Mouse (Mus musculus) MEL (cell line): ENCODE data around the gene Ldhc. TPM values are rescaled to one million over a fixed set of nuclear protein-coding genes. Genes with fewer than 3 reads are reported as not detected.

ENCODE experiments used
- DNase-seq: peaks from one replicate; pipeline ENCODE4 v3.0.0; 2011; ENCODE audit warnings: low read depth, low spot score
- H3K27ac ChIP-seq: 2 replicates; pipeline ENCODE4 v1.5.1; 2012; ENCODE audit warnings: low read depth, mild to moderate bottlenecking, control low read depth, low read length, moderate library complexity; ENCODE audit not compliant: control insufficient read depth
- H3K27me3 ChIP-seq, 2 experiments: fragments of 150-350 bp in 1 of 2; sonication (generic) in 1 of 2; 2 replicates each; pipeline ENCODE4 v1.6.1; 2012; ENCODE audit warnings: low read length in 2 of 2, mild to moderate bottlenecking in 2 of 2, improper control_type of control experiment in 1 of 2, moderate library complexity in 1 of 2; ENCODE audit not compliant: insufficient read depth in 2 of 2, control insufficient read depth in 1 of 2
- H3K36me3 ChIP-seq, 2 experiments: 2 replicates each; pipeline ENCODE4 v1.6.1; 2012 to 2014; ENCODE audit warnings: low read length in 2 of 2, improper control_type of control experiment in 1 of 2, inconsistent platforms in 1 of 2, mild to moderate bottlenecking in 1 of 2; ENCODE audit not compliant: insufficient read depth in 2 of 2, control insufficient read depth in 1 of 2
- H3K4me1 ChIP-seq, 2 experiments: fragments of 150-350 bp in 1 of 2; sonication (generic) in 1 of 2; 2 replicates each; pipeline ENCODE4 v1.6.1; 2012; ENCODE audit warnings: low read length in 2 of 2, improper control_type of control experiment in 1 of 2, mild to moderate bottlenecking in 1 of 2; ENCODE audit not compliant: insufficient read depth in 2 of 2, control insufficient read depth in 1 of 2
- H3K4me3 ChIP-seq, 2 experiments: fragments of 150-350 bp in 1 of 2; sonication (generic) in 1 of 2; 2 replicates each; pipeline ENCODE4 v1.5.1; 2012; ENCODE audit warnings: low read depth in 2 of 2, low read length in 2 of 2, mild to moderate bottlenecking in 2 of 2, moderate library complexity in 2 of 2, control low read depth in 1 of 2, improper control_type of control experiment in 1 of 2; ENCODE audit not compliant: control insufficient read depth in 1 of 2, insufficient read depth in 1 of 2
- H3K79me2 ChIP-seq: 2 replicates; pipeline ENCODE4 v1.6.1; 2012; ENCODE audit warnings: mild to moderate bottlenecking, low read length, moderate library complexity; ENCODE audit not compliant: control insufficient read depth, poor library complexity, insufficient read depth
- H3K9ac ChIP-seq: 2 replicates; pipeline ENCODE4 v1.6.1; 2012; ENCODE audit warnings: low read depth, mild to moderate bottlenecking, control low read depth, low read length, moderate library complexity; ENCODE audit not compliant: control insufficient read depth, poor library complexity, severe bottlenecking
- H3K9me3 ChIP-seq: fragments of 150-350 bp; sonication (generic); replicated peaks from 2 replicates; pipeline ENCODE4 v1.6.1; 2012; ENCODE audit warnings: mild to moderate bottlenecking, low read length, improper control_type of control experiment, moderate library complexity; ENCODE audit not compliant: insufficient read depth
- CHD1 ChIP-seq: IDR thresholded peaks from 2 replicates; pipeline ENCODE4 v1.6.1; 2012; ENCODE audit warnings: low read depth, mild to moderate bottlenecking, inconsistent platforms, low read length, improper control_type of control experiment
- CHD2 ChIP-seq: IDR thresholded peaks from 2 replicates; pipeline ENCODE4 v1.6.1; 2011; ENCODE audit warnings: low read length, improper control_type of control experiment
- E2F4 ChIP-seq: IDR thresholded peaks from 2 replicates; pipeline ENCODE4 v1.6.1; 2011; ENCODE audit warnings: low read depth, low read length, improper control_type of control experiment, borderline replicate concordance
- ELF1 ChIP-seq: IDR thresholded peaks from 2 replicates; pipeline ENCODE4 v1.6.1; 2014; ENCODE audit warnings: low read depth, mild to moderate bottlenecking, inconsistent platforms, low read length, improper control_type of control experiment, moderate library complexity
- ETS1 ChIP-seq: IDR thresholded peaks from 2 replicates; pipeline ENCODE4 v1.6.1; 2012; ENCODE audit warnings: low read depth, mild to moderate bottlenecking, inconsistent platforms, low read length, improper control_type of control experiment, moderate library complexity
- GABPA ChIP-seq: IDR thresholded peaks from 2 replicates; pipeline ENCODE4 v1.6.1; 2012; ENCODE audit warnings: low read depth, mild to moderate bottlenecking, inconsistent platforms, low read length, improper control_type of control experiment, moderate library complexity
- HCFC1 ChIP-seq: IDR thresholded peaks from 2 replicates; pipeline ENCODE4 v1.6.1; 2012; ENCODE audit warnings: low read depth, mild to moderate bottlenecking, inconsistent platforms, low read length, improper control_type of control experiment, moderate library complexity
- KAT2A ChIP-seq: conservative IDR thresholded peaks from 2 replicates; pipeline ENCODE4 v1.6.1; 2012; ENCODE audit warnings: low read depth, low read length, improper control_type of control experiment, inconsistent platforms
- MAX ChIP-seq: IDR thresholded peaks from 2 replicates; pipeline ENCODE4 v1.6.1; 2011; ENCODE audit warnings: low read length, improper control_type of control experiment
- MAZ ChIP-seq: IDR thresholded peaks from 2 replicates; pipeline ENCODE4 v1.6.1; 2012; ENCODE audit warnings: low read depth, mild to moderate bottlenecking, inconsistent platforms, low read length, improper control_type of control experiment
- MEF2A ChIP-seq: IDR thresholded peaks from 2 replicates; pipeline ENCODE4 v1.6.1; 2014; ENCODE audit warnings: low read depth, mild to moderate bottlenecking, inconsistent platforms, low read length, improper control_type of control experiment; ENCODE audit not compliant: poor library complexity, insufficient replicate concordance, severe bottlenecking; ENCODE audit errors: extremely low read depth
- MXI1 ChIP-seq: IDR thresholded peaks from 2 replicates; pipeline ENCODE4 v1.6.1; 2011; ENCODE audit warnings: mild to moderate bottlenecking, low read depth, low read length, improper control_type of control experiment
- MYB ChIP-seq: IDR thresholded peaks from 2 replicates; pipeline ENCODE4 v1.6.1; 2011; ENCODE audit warnings: mild to moderate bottlenecking, low read depth, low read length, improper control_type of control experiment
- MYC ChIP-seq: IDR thresholded peaks from 2 replicates; pipeline ENCODE4 v1.6.1; 2011; ENCODE audit warnings: low read depth, mild to moderate bottlenecking, low read length, improper control_type of control experiment, moderate library complexity
- NELFE ChIP-seq: IDR thresholded peaks from 2 replicates; pipeline ENCODE4 v1.6.1; 2011; ENCODE audit warnings: low read depth, low read length, improper control_type of control experiment
- NRF1 ChIP-seq: IDR thresholded peaks from 2 replicates; pipeline ENCODE4 v1.6.1; 2014; ENCODE audit warnings: low read depth, mild to moderate bottlenecking, inconsistent platforms, low read length, improper control_type of control experiment, moderate library complexity; ENCODE audit not compliant: poor library complexity, insufficient read depth, severe bottlenecking
- POLR2A ChIP-seq, 2 experiments: IDR thresholded peaks; 2 replicates each; pipeline ENCODE4 v1.6.1; 2011 to 2012; ENCODE audit warnings: low read length in 2 of 2, mild to moderate bottlenecking in 2 of 2, control low read depth in 1 of 2, improper control_type of control experiment in 1 of 2, low read depth in 1 of 2, moderate library complexity in 1 of 2; ENCODE audit not compliant: control insufficient read depth in 1 of 2, insufficient read depth in 1 of 2, poor library complexity in 1 of 2
- POLR2AphosphoS2 ChIP-seq: IDR thresholded peaks from 2 replicates; pipeline ENCODE4 v1.6.1; 2011; ENCODE audit warnings: low read length, improper control_type of control experiment
- RAD21 ChIP-seq: IDR thresholded peaks from 2 replicates; pipeline ENCODE4 v1.6.1; 2011; ENCODE audit warnings: mild to moderate bottlenecking, low read depth, low read length, improper control_type of control experiment
- RCOR1 ChIP-seq: IDR thresholded peaks from 2 replicates; pipeline ENCODE4 v1.6.1; 2012; ENCODE audit warnings: low read depth, mild to moderate bottlenecking, inconsistent platforms, low read length, improper control_type of control experiment
- SIN3A ChIP-seq: IDR thresholded peaks from 2 replicates; pipeline ENCODE4 v1.6.1; 2012; ENCODE audit warnings: low read length, improper control_type of control experiment, inconsistent platforms
- TBP ChIP-seq: IDR thresholded peaks from 2 replicates; pipeline ENCODE4 v1.8.0; 2011; ENCODE audit warnings: low read depth, low read length, improper control_type of control experiment
- TCF12 ChIP-seq: IDR thresholded peaks from 2 replicates; pipeline ENCODE4 v1.6.1; 2014; ENCODE audit warnings: low read depth, mild to moderate bottlenecking, inconsistent platforms, low read length, improper control_type of control experiment, moderate library complexity
- USF1 ChIP-seq: IDR thresholded peaks from 2 replicates; pipeline ENCODE4 v1.6.1; 2014; ENCODE audit warnings: low read depth, mild to moderate bottlenecking, inconsistent platforms, low read length, improper control_type of control experiment, moderate library complexity
- ZC3H11A ChIP-seq: IDR thresholded peaks from 2 replicates; pipeline ENCODE4 v1.6.1; 2012; ENCODE audit warnings: low read depth, mild to moderate bottlenecking, inconsistent platforms, low read length, improper control_type of control experiment
- ZMIZ1 ChIP-seq: IDR thresholded peaks from 2 replicates; pipeline ENCODE4 v1.6.1; 2012; ENCODE audit warnings: low read depth, mild to moderate bottlenecking, inconsistent platforms, low read length, improper control_type of control experiment, moderate library complexity
- ZNF384 ChIP-seq: IDR thresholded peaks from 2 replicates; pipeline ENCODE4 v1.6.1; 2012; ENCODE audit warnings: low read depth, mild to moderate bottlenecking, inconsistent platforms, low read length, improper control_type of control experiment
- polyA plus RNA-seq, 2 experiments: library from polyadenylated mRNA; stranded (reverse) in 1 of 2; unstranded in 1 of 2; fragments of >175 nt in 1 of 2; fragments of >200 nt in 1 of 2; gene quantifications; 2 replicates each; pipeline versions ENCODE4 v1.2.1 to v1.2.4; 2012; ENCODE audit warnings: low replicate concordance in 2 of 2, low read depth in 1 of 2; ENCODE audit not compliant: insufficient read length in 2 of 2, insufficient read depth in 1 of 2, missing spikeins in 1 of 2
- total RNA-seq: library from RNA; depleted of rRNA; stranded (reverse); fragments of 300-350 nt; gene quantifications from 2 replicates; pipeline ENCODE4 v1.2.3, GENCODE M21; 2012

The Ldhc gene
- total and polyA plus RNA-seq, 3 experiments = not detected

- DNase-seq = peak; percentile 93
- no peaks in the 10 kb centered on the region for H3K9me3 ChIP-seq
- H3K27me3 ChIP-seq = no peaks in the 10 kb centered on the region
- peaks cover 8 to 30% of the 10 kb centered on the region in 2 experiments for H3K4me1 ChIP-seq
- H3K36me3 ChIP-seq = peaks cover 0 to 29% of the 10 kb centered on the region in 2 experiments; a peak in 2 of 4 replicates
- H3K27ac ChIP-seq = peak within 1 kb of the TSS; percentile 93
- H3K4me3 ChIP-seq = peak within 1 kb of the TSS; percentile 86 to 95
- peak within 1 kb of the TSS; percentile 98 for H3K9ac ChIP-seq
- TF ChIP-seq RAD21 (no peak), ZNF384 (no peak), HCFC1 (peak; percentile 90), MYB (no peak), ETS1 (0 out of 2 replicates have a peak, but pooled peaks have one; percentile 28), CHD1 (no peak; the same call in 1 of the 2 replicates), CHD2 (no peak), ZC3H11A (no peak), E2F4 (no peak; the same call in 1 of the 2 replicates), NRF1 (no peak), TCF12 (peak; percentile 55; the same call in 1 of the 2 replicates), USF1 (0 out of 2 replicates have a peak, but pooled peaks have one; percentile 24), GABPA (no peak), ELF1 (peak; percentile 93), MAX (peak; percentile 59; the same call in 1 of the 2 replicates), MAZ (peak; percentile 83; the same call in 1 of the 2 replicates), NELFE (peak; percentile 99), ZMIZ1 (peak; percentile 97), MXI1 (peak; percentile 76), MYC (no peak), POLR2A (IDR thresholded peaks at IDR 0.05; ENCODE audit: control insufficient read depth in 1 of 2, insufficient read depth in 1 of 2, low read depth in 1 of 2, low read length in 2 of 2, poor library complexity in 1 of 2) (peak; percentile 87 to 99), RCOR1 (0 out of 2 replicates have a peak, but pooled peaks have one; percentile 15), KAT2A (no peak; the same call in 1 of the 2 replicates), SIN3A (peak; percentile 87), TBP (peak; percentile 75), POLR2AphosphoS2 (peak; percentile 93), MEF2A (no peak)
- peaks cover 29% of the 10 kb centered on the region for H3K79me2 ChIP-seq
These were observed 58.7 kb downstream of the Ldhc start, which contains the start of gene Tsg101 for GRCm38 (mm10) chr7:46919551-46920176. Gene Tsg101 (minus strand): TSS chr7:46919969.
